In the genomic region with DNA sequence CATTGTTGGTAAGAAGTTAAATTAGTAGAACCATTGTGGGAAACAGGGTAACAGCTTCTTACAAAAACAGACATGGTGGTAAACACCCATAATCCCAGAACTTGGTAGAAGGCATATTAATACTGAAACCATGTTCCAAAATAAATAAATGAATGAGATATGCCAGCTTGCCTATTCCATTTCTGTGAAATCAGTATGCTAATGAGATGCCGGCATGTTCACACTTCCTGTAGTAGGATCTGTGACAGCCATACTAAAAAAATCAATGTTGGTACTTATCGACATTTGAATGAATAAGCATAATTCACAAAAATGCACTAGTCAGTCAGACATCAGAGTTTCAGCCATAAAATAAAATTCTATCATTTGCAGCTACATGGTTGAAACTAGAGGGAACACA, we compare ENCODE assay signal across 14 mouse cellular contexts.
"Had no signal": no experiment of that assay in that cellular context is flagged by ENCODE, and none has a peak within 500 bp of the region (broad histone marks: within the 10 kb centered on the region; RNA-seq: fewer than 3 reads in every experiment).

No protein-coding gene starts in this region.

- H3K27me3 ChIP-seq: liver, embryonic 13.5 days had no signal

- DNase-seq: kidney, postnatal 14 days; kidney, postnatal 4 days; liver, embryonic 13.5 days; lung, adult 2 months; lung, postnatal 14 days; lung, postnatal 4 days; midbrain, embryonic 14.5 days; right cerebral cortex, adult 18-20 months; right cerebral cortex, postnatal 14 days; right cerebral cortex, postnatal 4 days; thymus, postnatal 25 days had no signal

- H3K4me1 ChIP-seq: liver, embryonic 13.5 days had no signal

- H3K9me3 ChIP-seq: liver, embryonic 13.5 days had no signal

- H3K9ac ChIP-seq: liver, embryonic 13.5 days had no signal

- H3K36me3 ChIP-seq: liver, embryonic 13.5 days had no signal

- H3K4me3 ChIP-seq: left cerebral cortex, adult 2 months; liver, embryonic 13.5 days had no signal

- H3K27ac ChIP-seq: left cerebral cortex, adult 2 months; liver, embryonic 13.5 days; stomach, postnatal 0 days had no signal

- H3K4me2 ChIP-seq: liver, embryonic 13.5 days; midbrain, embryonic 11.5 days had no signal
